Mouse (Mus musculus): ENCODE results near the gene Rpap2. TPM values are rescaled to one million over a fixed set of nuclear protein-coding genes. Genes with fewer than 3 reads are reported as not detected.

The Rpap2 gene
- total and polyA plus RNA-seq, 3 experiments = 24.3 to 38.1 (median 28.3) TPM

DNA sequence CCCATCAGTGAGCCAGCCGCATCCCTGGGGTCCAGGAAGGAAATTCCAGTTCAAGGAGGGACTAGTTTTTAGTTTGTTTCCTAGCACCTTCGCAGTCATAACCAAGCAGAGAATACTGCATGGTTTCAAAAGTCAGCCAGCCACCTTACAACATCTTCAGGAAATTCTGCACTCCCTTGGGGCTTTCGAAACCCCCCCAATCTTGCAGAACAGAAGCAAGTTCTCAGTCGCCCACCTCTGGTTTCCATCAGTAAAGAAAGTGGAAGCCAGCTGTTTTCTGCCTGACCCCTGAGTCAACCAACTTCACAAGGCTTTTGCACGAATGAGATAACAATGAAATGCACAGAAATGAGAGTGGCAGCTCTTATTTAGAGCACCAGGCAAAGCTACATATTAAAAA lies 81.2 kb downstream of the Rpap2 start:
- Histone ChIP-seq H3K79me2 (replicated peaks; ENCODE audit: control insufficient read depth, extremely low read depth, insufficient read depth, poor library complexity, severe bottlenecking) (no peaks in the 10 kb centered on the region), H3K9me3 (replicated peaks; ENCODE audit: low read length) (no peaks in the 10 kb centered on the region), H3K4me3 (replicated peaks in 1 of 3; ENCODE audit: low read depth in 2 of 3, low read length in 2 of 3, poor library complexity in 1 of 3) (no peak overlapping the region), H3K36me3 (replicated peaks in 1 of 2; ENCODE audit: control insufficient read depth in 1 of 2, insufficient read depth in 1 of 2, low read length in 1 of 2) (no peaks in the 10 kb centered on the region), H3K27ac (ENCODE audit: insufficient read depth, low read depth) (no peak overlapping the region), H3K4me2 (ENCODE audit: insufficient read depth, low read depth, poor library complexity, severe bottlenecking) (peak overlapping the region; percentile 10; the same call in 1 of the 2 replicates), H3K27me3 (replicated peaks) (no peaks in the 10 kb centered on the region), H3K4me1 (ENCODE audit: control insufficient read depth in 1 of 2, insufficient read depth in 2 of 2) (peaks cover 14 to 26% of the 10 kb centered on the region in 2 experiments), H3K9ac (ENCODE audit: insufficient read depth, low read depth) (no peak overlapping the region)
- TF ChIP-seq ETS1 (conservative IDR thresholded peaks at IDR 0.05; ENCODE audit: low read depth, low read length) (peak; percentile 42), RAD21 (IDR thresholded peaks at IDR 0.05; ENCODE audit: low read depth, low read length) (no peak; the same call in 1 of the 2 replicates), MAZ (IDR thresholded peaks at IDR 0.05; ENCODE audit: low read depth, low read length) (0 out of 2 replicates have a peak, but pooled peaks have one; percentile 23), IRF4 (IDR thresholded peaks at IDR 0.05; ENCODE audit: low read depth, low read length) (no peak; the same call in 1 of the 2 replicates), TCF12 (IDR thresholded peaks at IDR 0.05; ENCODE audit: low read depth, low read length) (0 out of 2 replicates have a peak, but pooled peaks have one; percentile 38), EP300 (IDR thresholded peaks at IDR 0.05; ENCODE audit: low read length) (peak; percentile 62), MEF2A (IDR thresholded peaks at IDR 0.05; ENCODE audit: borderline replicate concordance, low read depth, low read length) (no peak), GABPA (IDR thresholded peaks at IDR 0.05; ENCODE audit: insufficient replicate concordance, low read depth, low read length) (no peak), BHLHE40 (IDR thresholded peaks at IDR 0.05; ENCODE audit: low read depth, low read length) (peak; percentile 38), SIN3A (IDR thresholded peaks at IDR 0.05; ENCODE audit: low read length) (0 out of 2 replicates have a peak, but pooled peaks have one; percentile 39), MYC (IDR thresholded peaks at IDR 0.05; ENCODE audit: low read depth, low read length) (no peak)
- peak; percentile 29 for DNase-seq (ENCODE audit: extremely low read depth)
- in situ Hi-C loops (cut with MboI; ENCODE audit: low pct_ligation_motif_present, low pct_unique_long_range_greater_than_20kb, low sequenced_read_pairs) (no loop called here), dilution Hi-C loops (cut with MboI; ENCODE audit: extremely low pct_ligation_motif_present, extremely low pct_unique_long_range_greater_than_20kb, low sequenced_read_pairs) (no loop called here)

DNA sequence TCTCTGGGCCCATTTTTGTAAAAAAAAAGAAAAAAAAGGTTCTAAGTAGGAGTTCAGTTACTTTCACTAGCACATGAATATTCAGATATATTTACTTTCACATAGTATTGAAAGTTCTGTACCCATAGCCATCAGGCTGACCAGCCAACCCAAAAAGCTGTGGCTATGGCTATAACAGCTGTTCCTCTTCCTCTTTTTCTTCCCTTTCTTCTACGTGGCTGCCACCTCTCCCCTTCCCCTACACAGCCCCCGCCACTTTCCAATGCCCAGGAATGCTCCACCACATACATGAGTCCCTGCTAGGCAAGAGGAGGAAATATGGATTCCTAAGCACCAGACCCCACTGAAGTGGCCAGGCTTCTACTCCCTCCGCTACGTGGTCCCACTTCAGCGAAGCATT lies 84.1 kb downstream of the Rpap2 start:
- TF ChIP-seq POLR2AphosphoS2 (IDR thresholded peaks at IDR 0.05; ENCODE audit: low read depth, low read length) (no peak), GABPA (IDR thresholded peaks at IDR 0.05; ENCODE audit: insufficient replicate concordance, low read depth, low read length) (no peak), EP300 (IDR thresholded peaks at IDR 0.05; ENCODE audit: low read length) (no peak), CTCF (conservative IDR thresholded peaks at IDR 0.05 in 1 of 2, IDR thresholded peaks at IDR 0.05 in 1 of 2; ENCODE audit: low read depth in 2 of 2, low read length in 2 of 2) (no peak), BHLHE40 (IDR thresholded peaks at IDR 0.05; ENCODE audit: low read depth, low read length) (no peak), IRF4 (IDR thresholded peaks at IDR 0.05; ENCODE audit: low read depth, low read length) (no peak), TCF12 (IDR thresholded peaks at IDR 0.05; ENCODE audit: low read depth, low read length) (no peak), SMC3 (IDR thresholded peaks at IDR 0.05; ENCODE audit: low read depth, low read length) (no peak), MAX (IDR thresholded peaks at IDR 0.05; ENCODE audit: low read length) (no peak)
- Histone ChIP-seq H3K9me3 (replicated peaks; ENCODE audit: low read length) (no peaks in the 10 kb centered on the region), H3K79me2 (replicated peaks; ENCODE audit: control insufficient read depth, extremely low read depth, insufficient read depth, poor library complexity, severe bottlenecking) (no peaks in the 10 kb centered on the region), H3K4me1 (ENCODE audit: control insufficient read depth in 1 of 2, insufficient read depth in 2 of 2) (peaks cover 14 to 26% of the 10 kb centered on the region in 2 experiments), H3K27ac (ENCODE audit: insufficient read depth, low read depth) (no peak overlapping the region), H3K9ac (ENCODE audit: insufficient read depth, low read depth) (no peak overlapping the region), H3K4me3 (replicated peaks in 1 of 3; ENCODE audit: low read depth in 2 of 3, low read length in 2 of 3, poor library complexity in 1 of 3) (no peak overlapping the region), H3K36me3 (replicated peaks in 1 of 2; ENCODE audit: control insufficient read depth in 1 of 2, insufficient read depth in 1 of 2, low read length in 1 of 2) (no peaks in the 10 kb centered on the region), H3K4me2 (ENCODE audit: insufficient read depth, low read depth, poor library complexity, severe bottlenecking) (no peak overlapping the region), H3K27me3 (replicated peaks) (no peaks in the 10 kb centered on the region)
- dilution Hi-C loops (cut with MboI; ENCODE audit: extremely low pct_ligation_motif_present, extremely low pct_unique_long_range_greater_than_20kb, low sequenced_read_pairs) (no loop called here), in situ Hi-C loops (cut with MboI; ENCODE audit: low pct_ligation_motif_present, low pct_unique_long_range_greater_than_20kb, low sequenced_read_pairs) (no loop called here)
- no peak for DNase-seq (ENCODE audit: extremely low read depth)
